Mouse (Mus musculus) neural tube, embryonic 15.5 days (tissue): Measurements from ENCODE around the gene Tmem169. TPM values are rescaled to one million over a fixed set of nuclear protein-coding genes. Genes with fewer than 3 reads are reported as not detected.

Experiments
- ATAC-seq: fragments of 200-750 bp; cut with Nextera tagmentation; 2 replicates; pipeline ENCODE4 v1.8.0; 2017; ENCODE audit warnings: mild to moderate bottlenecking, moderate TSS enrichment, moderate library complexity; ENCODE audit not compliant: low FRiP score
- H3K27ac ChIP-seq: fragments of 300-500 bp; sonication (generic); replicated peaks from 2 replicates; pipeline ENCODE4 v1.5.1; 2015; ENCODE audit warnings: mild to moderate bottlenecking, inconsistent platforms
- H3K27me3 ChIP-seq: fragments of 300-500 bp; sonication (generic); replicated peaks from 2 replicates; pipeline ENCODE4 v1.6.1; 2015; ENCODE audit warnings: inconsistent platforms
- H3K36me3 ChIP-seq: fragments of 300-500 bp; sonication (generic); 2 replicates; pipeline ENCODE4 v1.6.1; 2015; ENCODE audit warnings: inconsistent platforms
- H3K4me1 ChIP-seq: fragments of 300-500 bp; sonication (generic); 2 replicates; pipeline ENCODE4 v1.6.1; 2015; ENCODE audit warnings: inconsistent platforms
- H3K4me2 ChIP-seq: fragments of 300-500 bp; sonication (generic); 2 replicates; pipeline ENCODE4 v1.6.1; 2015; ENCODE audit warnings: inconsistent platforms, mild to moderate bottlenecking, moderate library complexity
- H3K4me3 ChIP-seq: fragments of 300-500 bp; sonication (generic); replicated peaks from 2 replicates; pipeline ENCODE4 v1.5.1; 2015; ENCODE audit warnings: mild to moderate bottlenecking, inconsistent platforms
- H3K9ac ChIP-seq: fragments of 300-500 bp; sonication (generic); replicated peaks from 2 replicates; pipeline ENCODE4 v1.6.1; 2015; ENCODE audit warnings: mild to moderate bottlenecking, inconsistent platforms
- H3K9me3 ChIP-seq: fragments of 300-500 bp; sonication (generic); replicated peaks from 2 replicates; pipeline ENCODE4 v1.6.1; 2016; ENCODE audit warnings: inconsistent platforms
- WGBS: fragments of 180-500 bp; shearing (Covaris S2); methylation state at CpG from one replicate; pipeline ENCODE4 v1.1.7; 2015; ENCODE audit warnings: mixed read lengths; 5-methylcytosine and 5-hydroxymethylcytosine counted together
- polyA plus RNA-seq: library from polyadenylated mRNA; unstranded; fragments of >200 nt; fragmentation: Nextera tagmentation; extraction: Ambion mirVana; gene quantifications from 2 replicates; pipeline ENCODE4 v1.2.1, GENCODE M21; 2015

Gene Tmem169
- polyA plus RNA-seq, 1 experiment from 2014 or later, result 32.8 TPM

DNA sequence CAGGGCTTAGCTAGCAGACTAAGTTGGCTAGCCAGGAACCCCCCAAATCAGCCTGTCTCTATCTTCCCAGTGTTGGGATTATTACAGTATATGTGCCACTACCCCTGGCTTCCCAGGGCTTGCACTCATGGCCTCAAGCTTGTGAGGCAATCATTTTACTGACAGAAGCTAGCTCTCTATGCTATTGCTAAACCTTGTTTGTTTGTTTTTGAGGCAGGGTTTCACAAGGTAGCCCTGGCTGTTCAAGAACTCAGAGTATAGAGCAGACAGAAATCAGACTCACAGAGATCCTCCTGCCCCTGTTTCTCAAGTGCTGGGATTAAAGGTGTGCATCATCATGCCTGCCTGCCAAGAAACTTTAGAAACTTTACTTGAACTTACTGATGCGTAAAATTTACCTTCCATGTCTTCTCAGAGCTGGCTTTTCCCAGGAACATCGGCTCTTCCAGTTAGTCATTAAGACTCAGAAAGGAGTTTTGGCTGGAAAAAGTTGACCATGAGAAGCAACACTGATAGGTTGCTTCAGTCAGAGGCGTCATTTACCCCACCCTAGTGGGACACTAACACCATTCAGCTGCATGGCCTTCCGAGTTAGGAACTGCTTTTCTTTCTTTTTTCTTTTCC, 4.5 kb downstream of the Tmem169 start:
- no peaks in the 10 kb centered on the region; the same call in 1 of the 2 replicates for H3K9me3 ChIP-seq
- peaks cover 28% of the 10 kb centered on the region for H3K4me1 ChIP-seq
- no peak overlapping the region for H3K9ac ChIP-seq
- no peaks in the 10 kb centered on the region for H3K36me3 ChIP-seq
- H3K4me3 ChIP-seq, result no peak overlapping the region
- H3K27ac ChIP-seq, result no peak overlapping the region
- no peak for ATAC-seq
- H3K27me3 ChIP-seq, result no peaks in the 10 kb centered on the region
- WGBS, result 90% methylated on average over 4 of the region's 4 CpGs
- no peak overlapping the region for H3K4me2 ChIP-seq

DNA sequence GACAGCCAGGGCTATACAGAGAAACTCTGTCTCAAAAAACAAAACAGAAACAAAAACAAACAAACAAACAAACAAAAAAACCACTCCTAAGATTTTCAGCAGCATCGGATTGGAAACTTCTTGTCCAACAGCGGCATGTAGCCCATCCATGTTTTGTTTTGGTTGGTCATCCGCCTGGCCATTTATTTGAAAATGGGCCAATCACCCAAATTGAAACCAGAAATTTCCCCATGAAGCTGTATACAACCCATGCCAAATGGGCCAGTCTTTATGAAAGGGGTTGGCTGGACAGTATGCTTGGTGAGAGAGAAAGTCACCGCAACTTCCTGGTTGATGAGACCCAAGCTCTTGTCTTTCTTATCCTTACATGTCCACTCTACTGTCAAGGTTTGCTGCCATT, 6.7 kb downstream of the Tmem169 start:
- WGBS, result 97% methylated on average over 4 of the region's 4 CpGs
- no peaks in the 10 kb centered on the region; the same call in 1 of the 2 replicates for H3K9me3 ChIP-seq
- H3K4me3 ChIP-seq, result no peak overlapping the region
- H3K36me3 ChIP-seq, result peaks cover 8% of the 10 kb centered on the region
- no peak overlapping the region for H3K27ac ChIP-seq
- no peak for ATAC-seq
- no peak overlapping the region for H3K9ac ChIP-seq
- H3K4me1 ChIP-seq, result peaks cover 15% of the 10 kb centered on the region
- H3K4me2 ChIP-seq, result no peak overlapping the region
- no peaks in the 10 kb centered on the region for H3K27me3 ChIP-seq

DNA sequence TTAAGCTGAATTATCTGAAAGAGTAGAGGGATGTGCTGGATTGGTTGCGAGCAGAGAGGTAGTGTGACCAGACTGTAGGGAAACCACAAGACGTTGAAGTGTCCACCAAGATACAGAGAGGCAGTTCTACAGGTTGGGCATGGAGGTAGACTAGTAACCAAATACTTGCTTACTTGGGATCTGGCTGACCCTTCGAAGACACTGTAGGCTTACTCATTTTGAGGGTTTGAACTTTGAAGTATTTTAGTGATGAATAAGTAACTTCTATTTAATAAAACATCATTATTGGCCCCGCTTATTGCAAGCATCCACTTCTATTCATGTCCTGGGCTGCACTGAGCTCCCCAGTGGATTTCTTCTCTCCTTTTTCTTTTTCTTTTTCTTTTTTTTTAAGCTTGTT, 7.3 kb downstream of the Tmem169 start:
- no peak for ATAC-seq
- 96% methylated on average over 4 of the region's 4 CpGs for WGBS
- no peaks in the 10 kb centered on the region; the same call in 1 of the 2 replicates for H3K9me3 ChIP-seq

DNA sequence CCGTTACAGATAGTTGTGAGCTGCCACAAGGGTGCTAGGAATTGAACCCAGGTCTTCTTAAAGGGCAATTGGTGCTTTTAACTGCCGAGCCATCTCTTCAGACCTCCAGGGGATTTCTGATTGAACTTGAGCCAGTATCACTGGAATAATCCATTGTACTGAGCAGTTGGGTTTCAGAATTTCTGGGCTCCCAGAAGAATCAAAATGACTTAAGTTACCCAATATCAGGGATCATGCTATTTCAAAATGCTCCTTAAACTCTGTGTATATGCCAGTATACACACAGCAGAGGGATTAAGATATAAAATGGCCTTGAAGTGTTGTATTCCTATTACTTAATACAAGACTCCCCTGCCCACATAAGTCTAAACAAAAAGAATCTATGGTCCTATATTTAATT, 7.8 kb downstream of the Tmem169 start:
- Histone ChIP-seq H3K4me2 (no peak overlapping the region), H3K4me1 (peaks cover 4% of the 10 kb centered on the region), H3K27ac (no peak overlapping the region), H3K9ac (no peak overlapping the region), H3K27me3 (no peaks in the 10 kb centered on the region), H3K4me3 (no peak overlapping the region), H3K36me3 (peaks cover 8% of the 10 kb centered on the region), H3K9me3 (no peaks in the 10 kb centered on the region; the same call in 1 of the 2 replicates)
- ATAC-seq, result no peak
- WGBS, result 88% methylated on average over 2 of the region's 2 CpGs

More for the DNA sequence above, 7.3 kb downstream of the Tmem169 start:
- Histone ChIP-seq H3K36me3 (peaks cover 8% of the 10 kb centered on the region), H3K9ac (no peak overlapping the region), H3K4me1 (peaks cover 9% of the 10 kb centered on the region), H3K27me3 (no peaks in the 10 kb centered on the region), H3K4me2 (no peak overlapping the region), H3K4me3 (no peak overlapping the region), H3K27ac (no peak overlapping the region)

DNA sequence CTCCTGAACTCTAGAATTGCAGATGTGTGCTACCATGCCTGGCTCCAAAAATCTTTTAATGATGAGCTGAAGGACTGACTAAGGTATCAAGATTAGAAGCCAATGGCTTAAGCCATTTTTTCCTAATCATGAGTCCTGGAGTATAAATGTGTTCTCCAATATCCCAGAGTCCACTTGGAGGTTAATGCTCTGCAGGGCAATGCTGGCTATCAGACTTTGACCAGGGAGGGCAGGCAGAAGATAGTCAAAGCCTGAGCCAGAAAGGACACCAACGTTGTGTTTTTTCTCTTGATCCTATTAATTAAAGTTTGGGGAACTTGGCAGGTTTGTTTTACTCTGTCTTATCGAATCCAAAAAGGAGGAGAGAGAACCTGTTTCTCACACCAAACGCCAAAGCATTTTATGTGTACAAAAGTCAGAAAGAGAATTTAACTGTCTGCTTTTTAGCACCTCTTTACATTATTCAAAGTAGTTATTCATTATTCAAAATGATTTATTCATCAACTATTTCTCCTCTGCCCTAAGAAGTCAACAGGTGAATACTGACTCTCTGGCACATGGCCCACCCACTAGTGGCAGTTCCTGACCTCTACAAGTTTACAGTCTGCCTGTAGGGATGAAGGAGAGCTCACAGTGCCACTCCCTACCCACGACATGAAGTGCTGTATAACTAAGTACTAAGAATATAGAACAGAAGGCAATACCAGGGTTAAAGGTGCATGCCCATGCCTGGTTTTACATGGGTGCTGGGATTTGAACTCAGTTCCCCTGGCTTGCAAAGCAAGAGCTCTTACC, 9.9 kb downstream of the Tmem169 start:
- Histone ChIP-seq H3K4me1 (no peaks in the 10 kb centered on the region), H3K4me2 (no peak overlapping the region), H3K9ac (no peak overlapping the region), H3K9me3 (no peaks in the 10 kb centered on the region; the same call in 1 of the 2 replicates), H3K4me3 (no peak overlapping the region), H3K36me3 (peaks cover 20% of the 10 kb centered on the region), H3K27me3 (no peaks in the 10 kb centered on the region), H3K27ac (no peak overlapping the region)
- ATAC-seq, result no peak
- WGBS, result 73% methylated on average over 4 of the region's 4 CpGs

DNA sequence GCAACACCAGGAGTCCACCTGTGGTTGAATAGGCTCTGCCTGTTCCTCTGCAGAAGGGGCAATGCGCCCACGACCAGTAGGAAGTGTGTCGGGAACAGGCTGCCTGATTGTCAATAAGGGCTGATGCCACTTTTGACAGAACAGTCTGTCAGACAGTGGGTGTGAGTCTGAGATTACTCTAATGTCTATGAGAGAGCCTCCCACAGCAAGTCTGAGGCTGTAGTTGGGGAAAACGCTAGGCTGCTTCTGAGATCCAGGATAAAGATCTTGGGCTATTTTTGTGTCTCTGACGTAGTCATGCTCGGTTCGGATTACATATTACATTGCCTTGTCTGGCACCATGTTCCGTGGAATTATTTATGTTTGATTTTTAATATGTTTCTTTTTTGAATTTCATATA, 11.6 kb downstream of the Tmem169 start:
- H3K4me1 ChIP-seq, result no peaks in the 10 kb centered on the region
- ATAC-seq, result no peak
- peaks cover 35% of the 10 kb centered on the region for H3K36me3 ChIP-seq
- H3K9ac ChIP-seq, result no peak overlapping the region
- no peak overlapping the region for H3K4me3 ChIP-seq
- no peaks in the 10 kb centered on the region; the same call in 1 of the 2 replicates for H3K9me3 ChIP-seq
- no peak overlapping the region for H3K4me2 ChIP-seq
- no peak overlapping the region for H3K27ac ChIP-seq
- no peaks in the 10 kb centered on the region for H3K27me3 ChIP-seq
- 92% methylated on average over 8 of the region's 8 CpGs for WGBS

DNA sequence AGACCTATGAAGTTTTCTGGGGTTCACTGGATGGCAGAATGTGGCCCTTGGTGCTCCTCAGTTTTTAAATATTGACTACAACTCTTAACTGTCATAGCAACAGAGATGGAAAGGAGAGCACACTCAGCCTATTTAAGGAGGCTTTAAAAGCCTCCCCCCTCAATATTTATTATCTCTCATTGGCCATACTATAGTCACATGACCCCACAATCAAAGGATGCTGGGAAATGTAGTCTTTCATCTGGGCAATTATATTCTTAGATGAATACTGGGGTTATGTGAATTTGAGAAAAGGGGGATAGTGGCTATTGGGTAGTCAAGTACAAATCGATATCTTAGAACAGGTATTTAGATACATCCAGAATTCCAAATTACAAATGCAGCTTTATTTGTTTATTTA, 17.7 kb downstream of the Tmem169 start:
- peaks cover 36% of the 10 kb centered on the region for H3K36me3 ChIP-seq
- 0 out of 2 replicates have a peak, but pooled peaks cover 3% of the 10 kb centered on the region for H3K4me1 ChIP-seq
- no peak for ATAC-seq
- H3K27me3 ChIP-seq, result no peaks in the 10 kb centered on the region
- H3K4me3 ChIP-seq, result no peak overlapping the region
- no peak overlapping the region for H3K4me2 ChIP-seq
- no peaks in the 10 kb centered on the region for H3K9me3 ChIP-seq
- 91% methylated on average over 1 of the region's 1 CpGs for WGBS
- H3K27ac ChIP-seq, result no peak overlapping the region
- H3K9ac ChIP-seq, result no peak overlapping the region

DNA sequence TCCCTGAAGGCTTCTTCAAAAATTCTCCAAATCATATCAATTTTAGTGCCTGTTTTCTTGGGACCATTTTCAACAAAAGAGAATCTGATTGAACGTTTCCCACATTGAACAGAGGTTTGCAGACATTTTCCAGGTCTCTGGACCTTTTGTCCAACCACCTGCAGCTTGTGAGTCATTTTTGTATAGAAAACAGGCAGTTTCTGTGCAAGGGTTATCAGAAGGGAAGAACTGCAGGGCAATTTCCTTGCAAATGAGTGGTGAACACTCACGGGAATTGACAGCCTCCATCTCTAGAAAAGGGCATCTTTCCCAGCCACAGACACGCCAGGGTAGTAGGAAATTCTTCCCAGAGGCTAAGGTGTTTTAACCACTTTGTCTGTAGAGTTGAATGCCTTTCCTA, 22.1 kb downstream of the Tmem169 start:
- peak overlapping the region; percentile 67 for H3K4me2 ChIP-seq
- no peak overlapping the region for H3K9ac ChIP-seq
- peak overlapping the region; percentile 91 for H3K27ac ChIP-seq
- H3K27me3 ChIP-seq, result no peaks in the 10 kb centered on the region
- peaks cover 4% of the 10 kb centered on the region for H3K36me3 ChIP-seq
- 24% methylated on average over 3 of the region's 3 CpGs for WGBS
- no peaks in the 10 kb centered on the region for H3K9me3 ChIP-seq
- ATAC-seq, result no peak
- no peak overlapping the region for H3K4me3 ChIP-seq
- peaks cover 11% of the 10 kb centered on the region for H3K4me1 ChIP-seq

DNA sequence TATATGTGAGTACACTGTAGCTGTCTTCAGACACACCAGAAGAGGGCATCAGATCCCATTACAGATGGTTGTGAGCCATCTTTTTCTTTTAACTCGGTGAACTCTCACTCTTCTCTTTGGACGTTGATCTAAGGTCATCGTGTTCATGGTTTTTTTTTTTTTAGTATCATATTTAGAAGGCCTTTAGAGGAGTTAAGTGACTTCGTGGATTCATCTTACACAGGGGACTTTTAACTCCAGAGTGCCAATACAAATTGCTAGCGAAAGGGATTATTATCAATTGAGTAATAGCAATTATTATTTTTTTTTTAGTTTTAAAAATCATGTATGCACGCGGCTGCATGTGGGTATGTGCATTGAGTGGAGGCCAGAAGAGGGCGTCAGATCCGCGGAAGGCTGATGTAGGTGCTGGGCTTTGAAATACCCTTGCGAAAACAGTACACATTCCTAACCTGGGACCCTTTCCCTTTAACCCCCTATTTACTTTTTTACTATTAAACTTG, 22.6 kb downstream of the Tmem169 start:
- Histone ChIP-seq H3K27me3 (no peaks in the 10 kb centered on the region), H3K4me3 (peak overlapping the region; percentile 60), H3K4me2 (peak overlapping the region; percentile 67), H3K9me3 (no peaks in the 10 kb centered on the region), H3K27ac (peak overlapping the region; percentile 91), H3K36me3 (no peaks in the 10 kb centered on the region; the same call in 1 of the 2 replicates), H3K9ac (peak overlapping the region; percentile 68), H3K4me1 (peaks cover 11% of the 10 kb centered on the region)
- peak; percentile 82 for ATAC-seq
- 2% methylated on average over 11 of the region's 11 CpGs for WGBS

DNA sequence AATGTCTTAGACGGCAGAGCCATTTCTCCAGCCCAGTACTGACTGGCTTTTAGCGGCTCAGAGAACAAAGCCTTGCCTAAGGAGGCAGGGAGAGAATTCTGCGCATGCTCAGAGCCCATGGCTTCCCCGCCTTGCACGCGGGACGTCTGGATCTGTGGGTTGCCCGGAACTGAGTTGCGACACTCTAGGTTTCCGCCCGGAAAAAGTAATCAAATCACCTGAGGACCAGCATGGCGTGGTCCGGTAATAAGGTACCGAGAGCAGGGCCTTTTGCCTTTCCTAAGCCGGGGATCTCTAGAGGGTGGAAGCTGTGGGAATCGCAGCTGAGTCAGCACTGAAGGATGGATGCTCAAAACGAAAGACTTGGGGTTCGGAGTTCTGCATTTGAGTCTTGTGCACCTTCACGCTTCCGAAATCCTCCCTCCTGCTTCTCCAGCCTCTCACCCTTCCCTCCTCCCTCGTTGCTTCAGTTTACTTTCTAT, 23.2 kb downstream of the Tmem169 start, which contains the start of gene Xrcc5:
Gene Xrcc5 (plus strand): TSS at position 105 of the 482 bp plus-strand sequence.
- H3K4me2 ChIP-seq, result peak within 1 kb of the TSS; percentile 67
- WGBS, result under 1% methylated on average over 21 of the region's 21 CpGs
- peak; percentile 99 for ATAC-seq

DNA sequence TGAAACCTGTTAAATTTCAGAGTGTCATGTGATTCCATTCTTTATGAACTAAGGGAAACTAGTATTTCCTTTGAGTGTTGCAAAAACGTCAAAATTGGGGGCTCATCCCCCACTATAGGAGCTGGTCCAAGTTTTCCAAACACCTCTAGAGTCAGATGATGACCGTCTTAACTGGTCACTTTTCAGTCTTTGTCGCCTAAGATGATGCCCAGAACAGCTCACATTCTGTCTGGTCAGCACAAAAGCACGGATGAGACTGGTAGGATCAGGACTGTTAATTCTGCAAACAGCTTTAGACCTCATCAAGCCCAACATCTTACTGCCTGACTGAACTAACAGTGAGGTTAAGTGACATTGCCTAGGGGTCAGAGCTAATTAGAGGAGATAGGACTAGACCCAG, 24.8 kb downstream of the Tmem169 start:
- H3K27me3 ChIP-seq, result no peaks in the 10 kb centered on the region
- H3K9ac ChIP-seq, result no peak overlapping the region
- no peaks in the 10 kb centered on the region for H3K9me3 ChIP-seq
- WGBS, result 68% methylated on average over 4 of the region's 4 CpGs
- no peak for ATAC-seq
- no peak overlapping the region for H3K27ac ChIP-seq
- H3K4me2 ChIP-seq, result no peak overlapping the region
- peaks cover 11% of the 10 kb centered on the region for H3K4me1 ChIP-seq
- no peaks in the 10 kb centered on the region for H3K36me3 ChIP-seq
- H3K4me3 ChIP-seq, result no peak overlapping the region

More for the DNA sequence above, 23.2 kb downstream of the Tmem169 start, which contains the start of gene Xrcc5:
- no peaks in the 10 kb centered on the region for H3K36me3 ChIP-seq
- no peaks in the 10 kb centered on the region for H3K9me3 ChIP-seq
- peak within 1 kb of the TSS; percentile 68 for H3K9ac ChIP-seq
- peak within 1 kb of the TSS; percentile 91 for H3K27ac ChIP-seq
- H3K27me3 ChIP-seq, result no peaks in the 10 kb centered on the region
- H3K4me3 ChIP-seq, result peak within 1 kb of the TSS; percentile 60
- peaks cover 11% of the 10 kb centered on the region for H3K4me1 ChIP-seq
